Mouse (Mus musculus) cerebellum, adult 18-20 months (tissue): ENCODE measurements around the gene Git2.

Source experiments
- DNase-seq, 2 experiments: peaks; one replicate each; pipeline ENCODE4 v3.0.0; 2021

The Git2 gene

GRCm38 (mm10) chr5:114775056-114775979 is at the start of gene Git2:
Gene Git2, minus strand, starts transcription at chr5:114775517.
- DNase-seq: no peak

- peak; percentile 49 to 61 for DNase-seq
Observed at GRCm38 (mm10) chr5:114824197-114824596, 48.9 kb upstream of the Git2 start.

- DNase-seq: peak; percentile 80
Observed at GRCm38 (mm10) chr5:114822796-114823688, 47.7 kb upstream of the Git2 start, which contains the start of gene 1500011B03Rik. Gene 1500011B03Rik, minus strand, starts transcription at chr5:114823468.

- DNase-seq: no peak
Observed at GRCm38 (mm10) chr5:114818124-114818523, 42.8 kb upstream of the Git2 start.

- no peak for DNase-seq
Observed at GRCm38 (mm10) chr5:114816599-114816998, 41.3 kb upstream of the Git2 start.

GRCm38 (mm10) chr5:114813525-114814181 is 38.3 kb upstream of the Git2 start:
- DNase-seq: peak; percentile 91 to 92

- no peak for DNase-seq
Observed at GRCm38 (mm10) chr5:114809826-114810225, 34.5 kb upstream of the Git2 start.

GRCm38 (mm10) chr5:114809181-114809756 is 34.0 kb upstream of the Git2 start:
- DNase-seq: no peak

- DNase-seq: no peak
Observed at GRCm38 (mm10) chr5:114808385-114808784, 33.1 kb upstream of the Git2 start.

- no peak for DNase-seq
Observed at GRCm38 (mm10) chr5:114807893-114808292, 32.6 kb upstream of the Git2 start.

- no peak for DNase-seq
Observed at GRCm38 (mm10) chr5:114807468-114807867, 32.2 kb upstream of the Git2 start.

GRCm38 (mm10) chr5:114807063-114807462 is 31.7 kb upstream of the Git2 start:
- DNase-seq: no peak

GRCm38 (mm10) chr5:114806636-114807035 is 31.3 kb upstream of the Git2 start:
- DNase-seq: no peak

GRCm38 (mm10) chr5:114805436-114806350 is 30.4 kb upstream of the Git2 start:
- DNase-seq: no peak

- DNase-seq: peak; percentile 73 to 76
Observed at GRCm38 (mm10) chr5:114804958-114805357, 29.6 kb upstream of the Git2 start.

- no peak for DNase-seq
Observed at GRCm38 (mm10) chr5:114804335-114804734, 29.0 kb upstream of the Git2 start.

- DNase-seq: no peak
Observed at GRCm38 (mm10) chr5:114803231-114803630, 27.9 kb upstream of the Git2 start.

GRCm38 (mm10) chr5:114801841-114802240 is 26.5 kb upstream of the Git2 start:
- DNase-seq: no peak

GRCm38 (mm10) chr5:114801049-114801448 is 25.7 kb upstream of the Git2 start:
- DNase-seq: no peak

GRCm38 (mm10) chr5:114799848-114800247 is 24.5 kb upstream of the Git2 start:
- DNase-seq: no peak

- no peak for DNase-seq
Observed at GRCm38 (mm10) chr5:114797253-114797652, 21.9 kb upstream of the Git2 start.
